Mouse (Mus musculus): ENCODE data around the gene Plpp1. TPM values are rescaled to one million over a fixed set of nuclear protein-coding genes. Genes with fewer than 3 reads are reported as not detected.

Gene Plpp1
- polyA plus RNA-seq, 1 experiment, result 27.1 TPM

- DNase-seq (ENCODE audit: extremely low spot score in 1 of 2, low spot score in 1 of 2), result no peak
Measured at GRCm38 (mm10) chr13:112772252-112772651, 28.3 kb upstream of the Plpp1 start.

- DNase-seq (ENCODE audit: extremely low spot score in 1 of 2, low spot score in 1 of 2), result no peak
Measured at GRCm38 (mm10) chr13:112772861-112773260, 27.7 kb upstream of the Plpp1 start.

- no peak for DNase-seq (ENCODE audit: extremely low spot score in 1 of 2, low spot score in 1 of 2)
Measured at GRCm38 (mm10) chr13:112773991-112774675, 26.5 kb upstream of the Plpp1 start.

- DNase-seq (ENCODE audit: extremely low spot score in 1 of 2, low spot score in 1 of 2), result no peak
Measured at GRCm38 (mm10) chr13:112775856-112776255, 24.7 kb upstream of the Plpp1 start.

GRCm38 (mm10) chr13:112778407-112778806 lies 22.2 kb upstream of the Plpp1 start:
- peak in 1 of 2 experiments; percentile 9 for DNase-seq (ENCODE audit: extremely low spot score in 1 of 2, low spot score in 1 of 2)

GRCm38 (mm10) chr13:112785305-112785704 lies 15.3 kb upstream of the Plpp1 start:
- no peak for DNase-seq (ENCODE audit: extremely low spot score in 1 of 2, low spot score in 1 of 2)

GRCm38 (mm10) chr13:112786142-112786541 lies 14.4 kb upstream of the Plpp1 start:
- no peak for DNase-seq (ENCODE audit: extremely low spot score in 1 of 2, low spot score in 1 of 2)

GRCm38 (mm10) chr13:112786942-112787533 lies 13.6 kb upstream of the Plpp1 start:
- no peak for DNase-seq (ENCODE audit: extremely low spot score in 1 of 2, low spot score in 1 of 2)

GRCm38 (mm10) chr13:112790774-112791173 lies 9.8 kb upstream of the Plpp1 start:
- no peak for DNase-seq (ENCODE audit: extremely low spot score in 1 of 2, low spot score in 1 of 2)

GRCm38 (mm10) chr13:112791906-112792305 lies 8.7 kb upstream of the Plpp1 start:
- DNase-seq (ENCODE audit: extremely low spot score in 1 of 2, low spot score in 1 of 2), result no peak

- no peak for DNase-seq (ENCODE audit: extremely low spot score in 1 of 2, low spot score in 1 of 2)
Measured at GRCm38 (mm10) chr13:112798243-112798952, 2.2 kb upstream of the Plpp1 start.

- no peak for DNase-seq (ENCODE audit: extremely low spot score in 1 of 2, low spot score in 1 of 2)
Measured at GRCm38 (mm10) chr13:112798953-112799305, 1.7 kb upstream of the Plpp1 start.

GRCm38 (mm10) chr13:112799721-112800241 lies 811 bp upstream of the Plpp1 start:
- DNase-seq (ENCODE audit: extremely low spot score in 1 of 2, low spot score in 1 of 2), result no peak

- DNase-seq (ENCODE audit: extremely low spot score in 1 of 2, low spot score in 1 of 2), result peak in 1 of 2 experiments; percentile 25
Measured at GRCm38 (mm10) chr13:112801381-112802004, 901 bp downstream of the Plpp1 start.

- no peak for DNase-seq (ENCODE audit: extremely low spot score in 1 of 2, low spot score in 1 of 2)
Measured at GRCm38 (mm10) chr13:112803106-112803505, 2.5 kb downstream of the Plpp1 start.

GRCm38 (mm10) chr13:112803661-112804060 lies 3.1 kb downstream of the Plpp1 start:
- no peak for DNase-seq (ENCODE audit: extremely low spot score in 1 of 2, low spot score in 1 of 2)

GRCm38 (mm10) chr13:112805529-112805928 lies 4.9 kb downstream of the Plpp1 start:
- no peak for DNase-seq (ENCODE audit: extremely low spot score in 1 of 2, low spot score in 1 of 2)

GRCm38 (mm10) chr13:112807936-112808667 lies 7.5 kb downstream of the Plpp1 start:
- no peak for DNase-seq (ENCODE audit: extremely low spot score in 1 of 2, low spot score in 1 of 2)

GRCm38 (mm10) chr13:112809504-112810247 lies 9.1 kb downstream of the Plpp1 start:
- DNase-seq (ENCODE audit: extremely low spot score in 1 of 2, low spot score in 1 of 2), result no peak

- DNase-seq (ENCODE audit: extremely low spot score in 1 of 2, low spot score in 1 of 2), result peak in 1 of 2 experiments; percentile 18
Measured at GRCm38 (mm10) chr13:112810248-112810645, 9.7 kb downstream of the Plpp1 start.
